Mouse (Mus musculus): Measurements from ENCODE around the gene Pdia2.

Pdia2 gene

GRCm38 (mm10) chr17:26198892-26199291 lies at the start of gene Pdia2:
Gene Pdia2, minus strand, starts transcription at chr17:26199087.
- peak; percentile 77 for DNase-seq (ENCODE audit: low read depth)

DNA sequence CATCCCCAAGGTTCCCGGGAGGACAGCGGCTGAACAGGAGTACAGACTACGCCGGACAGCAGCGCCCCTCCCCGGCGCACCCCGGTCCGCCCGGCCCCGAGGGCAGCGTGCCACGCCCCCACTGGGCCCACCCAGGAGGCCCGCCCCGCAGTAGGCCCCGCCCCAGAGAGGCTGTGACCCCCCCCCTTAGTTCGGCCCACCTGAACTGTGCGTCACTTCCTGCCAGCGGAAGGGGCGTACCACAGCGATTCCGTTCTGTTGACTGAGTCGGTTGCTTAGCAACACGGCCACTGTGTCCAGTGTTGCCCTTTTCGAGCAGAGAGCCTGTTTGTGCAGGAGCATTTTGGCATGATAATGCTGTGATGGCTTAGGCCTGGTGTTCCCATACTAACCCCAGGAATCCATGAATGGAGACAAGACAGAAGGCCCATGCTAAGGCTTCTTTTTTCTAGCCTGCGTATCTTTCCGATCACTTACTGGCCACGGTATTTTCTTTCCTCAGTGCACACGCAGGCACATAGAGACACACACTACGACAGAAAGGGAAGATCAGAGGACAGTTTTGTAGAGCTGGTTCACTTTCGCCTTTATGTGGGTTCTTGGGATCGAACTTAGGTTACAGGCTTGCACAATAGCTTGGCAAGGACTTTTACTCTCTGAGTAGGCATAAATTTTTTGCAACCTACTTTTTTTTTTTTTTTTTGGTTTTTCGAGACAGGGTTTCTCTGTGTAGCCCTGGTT lies 45.4 kb upstream of the Pdia2 start, which contains the start of gene Fam234a:
Gene Fam234a (minus strand): TSS at position 142 of the 741 bp plus-strand sequence.
- DNase-seq (ENCODE audit: low read depth) = peak; percentile 86

DNA sequence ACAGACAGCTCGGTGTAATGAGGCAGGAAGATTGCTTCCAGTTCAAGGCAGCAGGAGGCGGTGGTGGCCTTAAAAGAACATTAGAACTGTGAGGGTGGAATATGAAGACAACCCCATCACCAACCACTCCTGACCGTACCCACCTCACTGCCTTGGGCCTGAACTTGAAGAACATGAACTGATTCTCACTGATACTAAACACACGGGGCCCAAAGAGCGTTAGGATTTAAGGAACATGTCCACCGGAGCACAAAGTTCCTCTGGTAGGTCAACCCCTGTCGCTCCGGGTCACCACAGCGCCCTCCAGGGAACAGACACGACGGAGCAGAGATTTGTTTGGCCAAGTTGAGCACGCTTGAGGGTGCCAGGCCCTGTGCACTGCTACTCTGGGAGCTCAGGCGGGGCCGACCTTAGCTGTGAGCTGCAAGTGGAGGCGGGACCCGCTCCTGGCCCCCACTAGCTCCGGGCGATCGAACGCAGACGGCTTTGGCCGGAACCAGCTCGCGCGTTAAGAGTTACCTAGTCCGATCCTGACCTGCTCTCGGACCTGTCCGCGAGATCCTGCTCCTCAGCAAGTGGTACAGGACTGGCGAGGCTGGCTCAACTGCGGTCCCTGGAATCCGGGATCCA lies 44.7 kb upstream of the Pdia2 start:
- DNase-seq (ENCODE audit: low read depth) = no peak

DNA sequence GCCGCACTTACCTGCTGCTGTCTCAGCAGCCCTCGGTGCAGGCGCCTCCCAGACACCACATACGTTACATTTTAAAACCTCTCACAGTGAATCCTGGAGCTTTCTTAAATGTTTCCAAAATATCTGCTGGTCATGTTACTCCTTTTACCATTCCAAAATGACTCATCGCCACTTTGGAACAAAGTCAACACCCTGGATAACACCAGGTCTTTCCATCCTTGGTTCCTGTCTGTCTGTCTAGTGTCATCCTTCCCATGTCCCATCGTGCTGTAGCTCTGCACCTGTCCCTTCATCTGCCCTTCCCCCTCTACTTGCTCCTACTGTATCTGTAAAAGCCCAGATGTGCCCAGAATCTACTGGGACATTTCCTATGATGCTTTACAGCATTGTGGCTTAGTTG lies 42.1 kb upstream of the Pdia2 start:
- no peak for DNase-seq (ENCODE audit: low read depth)

- DNase-seq (ENCODE audit: low read depth) = peak; percentile 50
Observed at GRCm38 (mm10) chr17:26240120-26240790, 41.4 kb upstream of the Pdia2 start.

DNA sequence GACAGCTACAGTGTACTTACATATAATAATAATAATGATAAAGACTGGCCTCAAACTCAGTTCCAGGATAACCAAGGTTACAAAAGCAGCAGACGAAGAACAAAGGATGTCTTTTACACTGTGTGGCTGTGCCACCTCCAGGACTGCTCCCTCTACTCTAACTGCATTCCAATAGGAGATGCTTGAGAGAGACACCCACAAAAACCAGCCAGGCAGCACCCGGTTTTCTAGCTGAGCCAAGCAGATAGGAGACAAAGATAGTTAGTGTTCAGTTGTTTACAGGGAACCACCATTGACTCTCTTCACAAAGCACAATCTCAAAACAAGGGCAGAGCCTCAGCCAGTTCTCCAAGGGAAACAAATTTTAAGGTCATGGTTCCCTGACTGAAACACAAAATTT lies 40.7 kb upstream of the Pdia2 start:
- DNase-seq (ENCODE audit: low read depth) = no peak

GRCm38 (mm10) chr17:26237667-26238066 lies 38.8 kb upstream of the Pdia2 start:
- DNase-seq (ENCODE audit: low read depth) = no peak

DNA sequence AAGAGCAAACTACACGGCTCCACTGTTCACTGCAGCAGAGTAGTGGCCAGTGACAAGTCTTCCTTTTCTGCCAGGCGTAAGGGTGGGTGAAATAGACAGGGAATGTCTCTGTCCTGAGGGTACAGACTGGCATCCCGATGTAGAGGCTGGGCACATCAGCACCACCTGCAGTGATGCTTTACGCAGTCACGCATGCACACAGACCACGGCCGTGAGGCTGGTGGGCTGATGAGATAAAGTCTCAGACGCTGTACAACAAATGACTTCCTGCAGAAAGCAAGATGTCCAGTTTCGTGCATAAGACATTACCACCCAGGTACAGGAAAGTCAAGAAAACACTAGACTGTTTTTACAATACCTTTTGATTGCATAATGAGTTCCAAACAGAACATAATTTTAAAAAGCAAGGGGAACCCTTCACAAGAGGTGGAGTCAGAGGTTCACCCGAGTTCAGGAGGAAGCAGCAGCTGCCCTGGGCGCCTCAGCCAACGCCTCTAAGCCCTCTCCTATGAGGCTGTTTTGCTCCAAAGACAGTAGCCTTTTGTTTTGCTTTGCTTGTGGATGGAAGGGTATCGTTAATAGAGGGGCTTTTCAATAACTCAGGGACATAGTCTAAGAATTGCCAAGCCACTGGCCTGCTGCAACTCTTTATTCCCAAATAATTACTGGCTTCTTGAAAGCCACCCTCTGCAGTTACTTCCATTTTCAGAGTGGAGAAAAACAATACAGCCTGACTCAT lies 36.4 kb upstream of the Pdia2 start:
- no peak for DNase-seq (ENCODE audit: low read depth)

GRCm38 (mm10) chr17:26234386-26234785 lies 35.5 kb upstream of the Pdia2 start:
- no peak for DNase-seq (ENCODE audit: low read depth)

GRCm38 (mm10) chr17:26232863-26233262 lies 34.0 kb upstream of the Pdia2 start:
- no peak for DNase-seq (ENCODE audit: low read depth)

DNA sequence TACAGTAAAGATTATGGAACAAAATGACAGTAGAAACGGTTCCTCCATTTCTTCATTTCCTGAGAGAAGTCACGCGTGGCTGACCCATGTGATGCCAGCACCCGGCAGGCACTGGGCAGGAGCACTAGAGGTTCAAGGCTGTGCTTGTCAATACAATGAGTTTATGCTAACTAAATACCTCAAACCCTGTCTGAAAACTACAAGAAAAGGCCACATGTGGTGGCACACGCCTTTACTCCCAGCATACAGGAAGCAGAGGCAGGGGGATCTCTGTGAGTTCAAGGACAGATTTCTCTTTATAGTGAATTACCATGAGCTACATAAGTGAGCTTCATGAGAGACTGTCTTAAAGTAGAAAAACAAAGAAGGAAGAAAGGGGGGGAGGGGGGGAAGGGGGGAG lies 32.3 kb upstream of the Pdia2 start:
- DNase-seq (ENCODE audit: low read depth) = no peak

DNA sequence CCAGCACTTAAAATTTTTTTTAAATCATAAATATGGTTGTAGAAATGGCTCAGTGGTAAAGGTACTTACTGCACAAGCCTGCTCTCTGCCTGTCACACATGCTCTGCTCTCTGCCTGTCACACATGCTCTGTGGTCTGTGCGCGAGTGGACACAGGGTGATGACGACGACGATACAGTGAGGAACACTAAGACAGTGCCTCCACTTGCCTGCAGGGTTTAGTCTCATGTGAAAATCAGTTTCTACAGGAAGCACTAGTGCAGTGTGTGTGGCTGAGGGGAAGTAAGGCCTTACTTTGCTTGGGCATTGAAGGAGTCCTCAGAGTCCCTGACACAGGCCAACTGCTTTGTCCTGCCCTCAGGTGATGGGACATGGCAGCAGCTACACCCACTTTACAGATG lies 30.9 kb upstream of the Pdia2 start:
- DNase-seq (ENCODE audit: low read depth) = no peak

DNA sequence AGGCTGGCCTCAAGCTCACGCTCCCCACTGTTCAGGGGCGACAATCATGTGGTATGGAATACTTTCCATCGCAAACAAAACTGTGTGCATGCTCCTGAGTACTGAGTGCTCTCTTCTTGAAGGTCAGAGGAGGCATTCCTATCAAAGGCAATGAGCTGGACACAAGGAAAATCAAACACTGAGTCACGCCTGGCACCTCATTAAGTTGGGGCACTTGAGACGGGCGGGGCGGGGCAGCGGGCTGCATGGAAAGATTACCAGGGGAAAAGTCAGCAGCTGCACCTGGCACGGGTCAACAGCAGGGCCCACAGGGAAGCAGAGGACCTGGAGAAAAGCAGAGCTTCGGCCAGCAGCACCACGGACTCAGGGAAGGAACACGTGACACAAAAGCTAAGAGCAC lies 26.3 kb upstream of the Pdia2 start:
- no peak for DNase-seq (ENCODE audit: low read depth)

- no peak for DNase-seq (ENCODE audit: low read depth)
Observed at GRCm38 (mm10) chr17:26221508-26221907, 22.6 kb upstream of the Pdia2 start.

DNA sequence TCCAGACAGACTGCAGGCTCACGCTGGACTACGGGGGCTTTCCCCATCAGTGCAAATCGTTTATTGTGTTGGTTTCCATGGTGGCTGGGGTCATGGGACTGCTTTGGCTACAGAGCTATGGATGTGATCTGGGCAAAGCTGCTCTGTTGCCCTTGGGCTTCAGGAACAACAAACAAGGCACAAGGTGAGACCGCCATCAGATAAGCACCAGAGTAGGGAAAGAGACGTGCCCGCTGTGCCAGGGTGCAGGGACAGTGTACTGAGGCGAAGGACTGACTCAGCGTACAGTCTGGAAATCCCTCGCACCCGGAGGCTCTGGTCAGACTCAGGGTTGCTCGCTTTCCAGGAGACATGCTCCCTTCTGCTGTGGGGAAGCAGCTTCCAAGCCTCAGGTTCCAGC lies 13.8 kb upstream of the Pdia2 start:
- DNase-seq (ENCODE audit: low read depth) = no peak

- no peak for DNase-seq (ENCODE audit: low read depth)
Observed at GRCm38 (mm10) chr17:26212241-26212640, 13.4 kb upstream of the Pdia2 start.

- DNase-seq (ENCODE audit: low read depth) = no peak
Observed at GRCm38 (mm10) chr17:26207686-26208085, 8.8 kb upstream of the Pdia2 start, which contains the start of gene Arhgdig. Gene Arhgdig, minus strand, starts transcription at chr17:26207786.

DNA sequence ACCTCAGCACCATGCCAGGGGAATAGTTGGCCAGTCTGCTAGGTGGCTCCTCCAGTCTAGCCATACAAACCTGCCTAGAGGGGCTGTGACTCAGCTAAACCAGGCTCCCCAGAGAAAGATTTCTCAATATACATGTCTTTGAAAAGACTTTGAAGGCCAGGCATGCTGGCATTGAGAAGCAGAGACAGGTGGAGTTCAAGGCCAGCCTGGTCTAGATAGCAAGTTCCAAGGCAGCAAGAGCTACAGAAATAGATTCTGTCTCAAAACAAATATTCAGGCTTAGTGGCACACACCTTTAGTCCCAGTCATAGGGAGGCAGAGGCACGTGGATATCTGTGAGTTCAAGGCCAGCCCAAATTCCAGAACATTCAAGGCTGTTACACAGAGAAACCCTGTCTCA lies 7.5 kb upstream of the Pdia2 start:
- DNase-seq (ENCODE audit: low read depth) = no peak

DNA sequence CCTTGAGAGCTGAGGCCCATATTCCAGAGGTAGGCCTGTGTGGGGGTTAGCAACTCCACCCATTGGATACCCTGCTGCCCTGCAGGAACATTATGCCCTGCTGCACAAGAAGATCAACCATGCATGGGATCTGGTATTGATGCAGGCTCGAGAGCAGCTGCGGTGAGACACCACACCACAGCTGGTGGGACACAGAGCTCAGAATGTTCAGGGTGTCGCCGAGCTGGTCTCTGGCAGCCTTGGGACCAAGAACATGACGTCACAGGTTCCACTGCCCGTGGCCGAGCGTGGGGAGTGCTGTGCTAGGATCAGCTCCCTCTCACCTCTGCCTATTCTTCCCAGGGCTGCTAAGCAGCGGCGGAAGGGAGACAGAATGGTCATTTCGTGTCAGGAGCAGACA lies 5.9 kb upstream of the Pdia2 start:
- DNase-seq (ENCODE audit: low read depth) = no peak

- peak; percentile 15 for DNase-seq (ENCODE audit: low read depth)
Observed at GRCm38 (mm10) chr17:26203321-26203811, 4.5 kb upstream of the Pdia2 start.

DNA sequence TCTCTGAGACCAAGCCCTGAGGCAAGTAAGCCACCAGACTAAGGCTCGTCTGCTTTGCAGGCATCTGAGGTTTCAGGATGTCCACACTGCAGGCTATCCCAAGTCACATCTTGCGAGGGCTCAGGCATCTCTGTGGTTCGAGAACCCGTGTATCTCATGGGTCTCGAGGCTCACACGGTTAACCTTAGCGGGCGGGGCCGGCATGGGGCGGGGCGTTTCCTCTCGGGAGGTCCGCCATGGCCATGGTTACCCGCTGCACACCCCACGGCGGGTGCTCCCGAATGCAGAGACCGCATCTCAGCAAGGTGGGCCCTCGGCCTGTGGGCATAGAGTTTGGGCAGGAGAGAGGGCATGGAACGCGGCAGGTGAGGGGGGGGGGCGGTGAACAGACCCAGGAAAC lies 3.9 kb upstream of the Pdia2 start, which contains the start of gene Rgs11:
Gene Rgs11 (plus strand): TSS at position 215 of the 400 bp plus-strand sequence.
- peak; percentile 35 for DNase-seq (ENCODE audit: low read depth)

GRCm38 (mm10) chr17:26201998-26202397 lies 3.1 kb upstream of the Pdia2 start:
- peak; percentile 15 for DNase-seq (ENCODE audit: low read depth)

Measured in c-Kit-positive CD71-positive TER-119-negative erythroid progenitor cells, embryonic 14.5 days (primary cell).